Mouse (Mus musculus) liver, embryonic 11.5 days (tissue): ENCODE measurements at regions not wholly inside any gene's neighbourhood (a gene's known extent, or its start where the extent isn't known, plus 50 kb on each side); places are given as distances from the start of the nearest gene placed in this dataset.

ENCODE experiments used
- ATAC-seq: fragments of 200-750 bp; cut with Nextera tagmentation; replicated peaks from 2 replicates; pipeline ENCODE4 v1.8.0; 2017; ENCODE audit warnings: moderate number of reproducible peaks, mild to moderate bottlenecking, moderate TSS enrichment, moderate library complexity; ENCODE audit not compliant: low FRiP score
- DNase-seq: peaks from one replicate; pipeline ENCODE4 v3.0.0-alpha.2; 2017; ENCODE audit warnings: low spot score
- H3K27ac ChIP-seq: fragments of 300-500 bp; sonication (generic); 2 replicates; pipeline ENCODE4 v1.5.1; 2014; ENCODE audit warnings: mild to moderate bottlenecking, low read depth, low read length, control low read depth
- H3K27me3 ChIP-seq: fragments of 300-500 bp; sonication (generic); replicated peaks from 2 replicates; pipeline ENCODE4 v1.6.1; 2014; ENCODE audit warnings: low read length, mixed read lengths; ENCODE audit not compliant: control insufficient read depth, insufficient read depth
- H3K36me3 ChIP-seq: fragments of 300-500 bp; sonication (generic); 2 replicates; pipeline ENCODE4 v1.6.1; 2014; ENCODE audit warnings: mild to moderate bottlenecking, low read length, moderate library complexity, mixed read lengths; ENCODE audit not compliant: control insufficient read depth, insufficient read depth
- H3K4me1 ChIP-seq: fragments of 300-500 bp; sonication (generic); replicated peaks from 2 replicates; pipeline ENCODE4 v1.6.1; 2014; ENCODE audit warnings: low read length, mixed read lengths; ENCODE audit not compliant: control insufficient read depth, insufficient read depth
- H3K4me2 ChIP-seq: fragments of 300-500 bp; sonication (generic); 2 replicates; pipeline ENCODE4 v1.6.1; 2014; ENCODE audit warnings: mild to moderate bottlenecking, control low read depth, moderate library complexity
- H3K4me3 ChIP-seq: fragments of 300-500 bp; sonication (generic); 2 replicates; pipeline ENCODE4 v1.5.1; 2014; ENCODE audit warnings: low read depth, low read length, control low read depth
- H3K9ac ChIP-seq: fragments of 300-500 bp; sonication (generic); 2 replicates; pipeline ENCODE4 v1.6.1; 2014; ENCODE audit warnings: low read depth, low read length, control low read depth
- H3K9me3 ChIP-seq: fragments of 300-500 bp; sonication (generic); 2 replicates; pipeline ENCODE4 v1.6.1; 2016; ENCODE audit warnings: low read length, inconsistent platforms, mixed read lengths; ENCODE audit not compliant: control insufficient read depth
- WGBS: fragments of 180-500 bp; shearing (Covaris S2); extraction: QIAGEN DNeasy Blood & Tissue Kit; methylation state at CpG from one replicate; pipeline ENCODE4 v1.1.7; 2014; 5-methylcytosine and 5-hydroxymethylcytosine counted together

GRCm38 (mm10) chr6:5663433-5664175, 61.8 kb upstream of the Dync1i1 start:
- no peaks in the 10 kb centered on the region for H3K9me3 ChIP-seq
- H3K9ac ChIP-seq, result no peak overlapping the region
- no peaks in the 10 kb centered on the region for H3K27me3 ChIP-seq
- no peak overlapping the region for H3K4me2 ChIP-seq
- no peak for ATAC-seq
- DNase-seq, result no peak
- H3K4me1 ChIP-seq, result no peaks in the 10 kb centered on the region
- WGBS, result 76% methylated on average over 11 of the region's 11 CpGs
- no peak overlapping the region for H3K4me3 ChIP-seq
- no peaks in the 10 kb centered on the region for H3K36me3 ChIP-seq
- H3K27ac ChIP-seq, result no peak overlapping the region

DNA sequence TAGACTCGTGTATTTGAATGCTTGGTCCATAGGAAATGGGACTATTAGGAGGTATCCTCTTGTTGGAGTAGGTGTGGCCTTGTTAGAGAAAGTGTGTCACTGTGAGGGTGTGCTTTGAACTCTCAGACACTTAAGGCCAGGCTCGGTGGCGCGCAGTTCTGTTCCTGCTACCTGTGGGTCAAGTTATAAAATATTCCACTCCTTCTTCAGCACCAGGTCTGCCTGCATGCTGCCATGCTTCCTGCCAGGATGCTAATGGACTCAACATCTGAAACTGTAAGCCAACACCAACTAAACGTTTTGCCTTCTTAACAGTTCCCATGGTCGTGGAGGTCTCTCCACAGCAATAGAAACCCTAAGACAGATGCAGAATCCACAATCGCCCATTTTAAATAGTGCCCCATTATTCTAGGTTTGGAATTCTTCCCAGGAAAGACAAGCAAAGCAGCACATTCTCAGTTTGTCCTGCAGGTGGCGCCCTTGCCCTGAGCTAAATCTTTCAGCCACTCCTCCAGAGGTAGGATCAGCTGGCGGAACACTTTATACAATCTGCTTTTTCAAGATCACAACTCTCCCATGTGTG, 80.2 kb upstream of the Dync1i1 start:
- Histone ChIP-seq H3K4me2 (no peak overlapping the region), H3K27ac (no peak overlapping the region), H3K27me3 (no peaks in the 10 kb centered on the region), H3K36me3 (no peaks in the 10 kb centered on the region), H3K9ac (no peak overlapping the region), H3K9me3 (no peaks in the 10 kb centered on the region), H3K4me3 (no peak overlapping the region), H3K4me1 (no peaks in the 10 kb centered on the region)
- WGBS, result 22% methylated on average over 9 of the region's 9 CpGs
- DNase-seq (peak; percentile 53), ATAC-seq (no peak)

DNA sequence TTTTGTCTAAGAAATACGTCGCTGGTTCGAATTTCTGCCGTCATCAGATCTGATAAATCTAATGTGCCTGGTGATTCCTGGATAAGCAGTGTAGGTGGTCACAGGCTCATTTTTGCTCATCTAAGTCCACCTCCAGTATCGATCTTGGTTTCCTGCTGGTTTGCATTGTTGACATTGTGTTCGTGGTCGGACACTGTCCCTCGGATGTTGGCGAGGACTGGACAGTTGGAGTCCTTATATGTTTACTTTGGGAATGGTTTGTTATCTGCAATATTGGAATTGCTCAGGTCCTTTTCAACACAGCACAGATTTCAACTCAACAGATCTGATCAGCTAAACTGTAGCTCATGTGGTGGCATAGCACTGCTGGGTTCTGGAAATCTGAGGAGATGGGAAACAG, 91.2 kb upstream of the Dync1i1 start:
- WGBS, result 86% methylated on average over 9 of the region's 9 CpGs

GRCm38 (mm10) chr6:5633036-5633708, 92.3 kb upstream of the Dync1i1 start:
- Histone ChIP-seq H3K36me3 (no peaks in the 10 kb centered on the region), H3K9ac (no peak overlapping the region), H3K9me3 (no peaks in the 10 kb centered on the region), H3K27me3 (no peaks in the 10 kb centered on the region), H3K27ac (no peak overlapping the region), H3K4me2 (no peak overlapping the region), H3K4me1 (no peaks in the 10 kb centered on the region), H3K4me3 (no peak overlapping the region)
- no peak for ATAC-seq
- peak; percentile 39 for DNase-seq
- 24% methylated on average over 10 of the region's 10 CpGs for WGBS

More for the DNA sequence above, 91.2 kb upstream of the Dync1i1 start:
- Histone ChIP-seq H3K4me3 (no peak overlapping the region), H3K27ac (no peak overlapping the region), H3K4me2 (no peak overlapping the region), H3K36me3 (no peaks in the 10 kb centered on the region), H3K4me1 (no peaks in the 10 kb centered on the region), H3K9ac (no peak overlapping the region), H3K9me3 (no peaks in the 10 kb centered on the region), H3K27me3 (no peaks in the 10 kb centered on the region)
- DNase-seq, result no peak
- no peak for ATAC-seq

DNA sequence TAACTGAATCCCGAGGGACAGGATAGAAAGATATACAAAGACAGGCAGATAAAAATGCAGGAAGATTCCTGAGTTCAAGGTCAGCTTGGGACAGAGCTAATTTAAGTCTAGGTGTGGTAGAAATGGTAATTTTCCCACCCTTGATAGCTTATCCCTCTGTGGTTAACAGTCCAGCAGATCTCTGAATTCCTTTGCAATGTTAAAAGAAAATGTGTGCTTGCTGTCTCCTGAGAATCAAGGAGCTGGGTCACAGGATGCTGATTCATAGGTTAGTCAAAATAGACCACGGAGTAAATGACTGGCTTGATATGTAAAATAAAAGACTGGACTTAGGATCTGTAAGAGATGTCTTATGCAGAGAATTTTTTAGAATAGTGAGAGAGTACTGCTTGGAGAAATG, 101.4 kb upstream of the Dync1i1 start:
- no peak for ATAC-seq
- H3K9me3 ChIP-seq, result no peaks in the 10 kb centered on the region
- H3K4me3 ChIP-seq, result no peak overlapping the region

DNA sequence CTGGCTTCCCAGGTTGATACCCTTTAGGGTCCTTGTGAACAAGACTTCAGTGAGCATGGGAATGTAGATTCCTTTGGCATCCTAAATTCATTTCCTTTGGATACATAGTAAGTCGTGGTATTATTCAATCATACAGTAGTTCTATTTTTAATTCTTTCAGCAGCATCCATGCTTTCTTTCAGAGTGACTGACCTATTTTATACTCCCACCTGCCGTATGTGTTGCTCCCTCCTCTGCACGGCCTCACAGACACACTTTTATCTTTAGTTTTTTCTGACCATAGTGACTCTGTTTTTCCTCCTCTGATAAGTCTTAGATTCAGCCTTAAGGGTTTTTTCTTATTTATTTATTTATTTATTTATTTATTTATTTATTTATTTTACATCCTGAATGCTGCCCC, 103.9 kb upstream of the Dync1i1 start:
- 81% methylated on average over 3 of the region's 3 CpGs for WGBS
- Histone ChIP-seq H3K4me3 (no peak overlapping the region), H3K36me3 (no peaks in the 10 kb centered on the region)

More for the DNA sequence above, 101.4 kb upstream of the Dync1i1 start:
- 44% methylated on average over 2 of the region's 2 CpGs for WGBS
- H3K4me1 ChIP-seq, result no peaks in the 10 kb centered on the region
- no peaks in the 10 kb centered on the region for H3K36me3 ChIP-seq
- H3K27me3 ChIP-seq, result no peaks in the 10 kb centered on the region
- H3K27ac ChIP-seq, result no peak overlapping the region
- no peak for DNase-seq
- H3K4me2 ChIP-seq, result no peak overlapping the region
- no peak overlapping the region for H3K9ac ChIP-seq

GRCm38 (mm10) chr6:5594011-5594410, 97.9 kb upstream of the Pdk4 start:
- Histone ChIP-seq H3K4me2 (no peak overlapping the region), H3K36me3 (no peaks in the 10 kb centered on the region), H3K4me1 (no peaks in the 10 kb centered on the region), H3K27me3 (no peaks in the 10 kb centered on the region), H3K4me3 (no peak overlapping the region), H3K27ac (no peak overlapping the region), H3K9ac (no peak overlapping the region), H3K9me3 (no peaks in the 10 kb centered on the region)
- no peak for DNase-seq
- 58% methylated on average over 6 of the region's 6 CpGs for WGBS
- no peak for ATAC-seq

More for the DNA sequence above, 103.9 kb upstream of the Dync1i1 start:
- ATAC-seq (no peak), DNase-seq (no peak)
- no peaks in the 10 kb centered on the region for H3K27me3 ChIP-seq
- no peaks in the 10 kb centered on the region for H3K9me3 ChIP-seq
- no peak overlapping the region for H3K9ac ChIP-seq
- H3K27ac ChIP-seq, result no peak overlapping the region
- H3K4me2 ChIP-seq, result no peak overlapping the region
- no peaks in the 10 kb centered on the region for H3K4me1 ChIP-seq

DNA sequence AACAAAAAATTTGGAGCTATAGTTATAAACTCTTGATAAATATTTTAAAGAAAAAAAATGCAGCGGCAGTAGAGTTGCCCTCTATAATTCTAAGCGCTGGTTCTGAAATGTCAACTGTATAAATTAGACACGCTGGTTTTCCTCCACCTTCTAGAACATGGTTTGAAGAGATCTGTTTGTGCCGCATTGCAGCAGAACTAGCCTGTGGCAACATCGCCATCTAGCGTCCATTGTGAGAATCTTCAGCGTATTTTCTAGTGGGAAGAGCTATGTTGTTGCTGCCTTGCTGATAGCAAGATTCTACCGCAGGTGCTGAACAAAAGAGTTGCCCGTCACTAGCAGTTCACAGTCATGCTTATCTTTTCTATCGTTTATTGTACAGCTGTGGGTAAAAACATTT, 93.5 kb upstream of the Pdk4 start:
- WGBS, result 5% methylated on average over 10 of the region's 10 CpGs
- peak; percentile 36; the same call in 1 of the 2 replicates for ATAC-seq
- Histone ChIP-seq H3K4me2 (no peak overlapping the region), H3K4me1 (no peaks in the 10 kb centered on the region), H3K4me3 (no peak overlapping the region), H3K27me3 (no peaks in the 10 kb centered on the region), H3K9me3 (no peaks in the 10 kb centered on the region), H3K27ac (no peak overlapping the region), H3K9ac (no peak overlapping the region), H3K36me3 (no peaks in the 10 kb centered on the region)
- no peak for DNase-seq
